Mouse (Mus musculus) thymus, adult 2 months (tissue): Measurements from ENCODE around the gene Lingo1.

Experiments used
- CTCF ChIP-seq: fragments of 200-500 bp; IDR thresholded peaks from 2 replicates; pipeline ENCODE4 v1.5.1; 2012; ENCODE audit warnings: mild to moderate bottlenecking, control low read depth, low read length, moderate library complexity, borderline replicate concordance; ENCODE audit not compliant: control insufficient read depth, poor library complexity, insufficient read depth; ENCODE audit errors: extremely low read depth
- POLR2A ChIP-seq: fragments of 200-500 bp; IDR thresholded peaks from 2 replicates; pipeline ENCODE4 v1.6.1; 2012; ENCODE audit warnings: mild to moderate bottlenecking, low read length, control low read depth, moderate library complexity; ENCODE audit not compliant: control insufficient read depth, poor library complexity, insufficient read depth; ENCODE audit errors: extremely low read depth

- TF ChIP-seq CTCF (no peak), POLR2A (no peak)
Measured at GRCm38 (mm10) chr9:56662946-56663345, 133.3 kb downstream of the Lingo1 start.
